Mouse (Mus musculus) kidney, postnatal 14 days (tissue): ENCODE data around the gene Hist1h4i.
A peak's percentile ranks its signal among the peaks of the same experiment; 100 is the strongest.

Experiments used
- DNase-seq: peaks from one replicate; pipeline ENCODE4 v3.0.0; 2022; ENCODE audit warnings: mixed read lengths

The Hist1h4i gene

GRCm38 (mm10) chr13:22007121-22007510 lies 34.0 kb downstream of the Hist1h4i start:
- DNase-seq = no peak

- peak; percentile 61 for DNase-seq
These were observed 34.6 kb downstream of the Hist1h4i start for GRCm38 (mm10) chr13:22006334-22007120.

GRCm38 (mm10) chr13:22005605-22006333 lies 35.4 kb downstream of the Hist1h4i start:
- peak; percentile 53 for DNase-seq

- no peak for DNase-seq
These were observed 39.3 kb downstream of the Hist1h4i start for GRCm38 (mm10) chr13:22001823-22002222.

GRCm38 (mm10) chr13:22001346-22001745 lies 39.8 kb downstream of the Hist1h4i start:
- DNase-seq = no peak

- DNase-seq = no peak
These were observed 42.0 kb downstream of the Hist1h4i start for GRCm38 (mm10) chr13:21999147-21999546.

GRCm38 (mm10) chr13:21998412-21998811 lies 42.8 kb downstream of the Hist1h4i start:
- DNase-seq = no peak

GRCm38 (mm10) chr13:21997821-21998220 lies 43.3 kb downstream of the Hist1h4i start:
- no peak for DNase-seq

- no peak for DNase-seq
These were observed 43.9 kb downstream of the Hist1h4i start for GRCm38 (mm10) chr13:21997201-21997820.

GRCm38 (mm10) chr13:21996840-21997185 lies 44.3 kb downstream of the Hist1h4i start:
- DNase-seq = no peak

GRCm38 (mm10) chr13:21996101-21996839 lies 44.9 kb downstream of the Hist1h4i start:
- DNase-seq = no peak

- DNase-seq = no peak
These were observed 45.7 kb downstream of the Hist1h4i start for GRCm38 (mm10) chr13:21995331-21995914.

- no peak for DNase-seq
These were observed 46.3 kb downstream of the Hist1h4i start for GRCm38 (mm10) chr13:21994896-21995295.

GRCm38 (mm10) chr13:21993957-21994738 lies 47.0 kb downstream of the Hist1h4i start:
- DNase-seq = no peak

GRCm38 (mm10) chr13:21992550-21992949 lies 48.6 kb downstream of the Hist1h4i start:
- DNase-seq = no peak
